Mouse (Mus musculus): ENCODE measurements around the gene Rad54l.
A peak's percentile ranks its signal among the peaks of the same experiment; 100 is the strongest.

Gene Rad54l

GRCm38 (mm10) chr4:116123602-116124519, at the start of gene Rad54l, which contains the start of gene Pomgnt1:
TSS of gene Rad54l (minus strand) at chr4:116123690.
TSS of gene Pomgnt1 (plus strand) at chr4:116123840.
- DNase-seq (ENCODE audit: low read depth, low spot score), result peak; percentile 95

GRCm38 (mm10) chr4:116173072-116173471, 49.6 kb upstream of the Rad54l start, which contains the start of the genes 1700042G07Rik and Gm49337:
TSS of gene 1700042G07Rik (plus strand) at chr4:116173372.
TSS of gene Gm49337 (plus strand) at chr4:116173384.
- DNase-seq (ENCODE audit: low read depth, low spot score), result no peak

GRCm38 (mm10) chr4:116169353-116169672, 45.8 kb upstream of the Rad54l start:
- no peak for DNase-seq (ENCODE audit: low read depth, low spot score)

- DNase-seq (ENCODE audit: low read depth, low spot score), result peak; percentile 88
These were observed 45.3 kb upstream of the Rad54l start for GRCm38 (mm10) chr4:116168617-116169352.

- peak; percentile 29 for DNase-seq (ENCODE audit: low read depth, low spot score)
These were observed 43.9 kb upstream of the Rad54l start, which contains the start of gene Tspan1 for GRCm38 (mm10) chr4:116167404-116167803. TSS of gene Tspan1 (minus strand) at chr4:116167601.

- no peak for DNase-seq (ENCODE audit: low read depth, low spot score)
These were observed 42.4 kb upstream of the Rad54l start for GRCm38 (mm10) chr4:116165708-116166407.

GRCm38 (mm10) chr4:116164759-116165554, 41.5 kb upstream of the Rad54l start:
- no peak for DNase-seq (ENCODE audit: low read depth, low spot score)

- no peak for DNase-seq (ENCODE audit: low read depth, low spot score)
These were observed 38.7 kb upstream of the Rad54l start for GRCm38 (mm10) chr4:116162142-116162541.

- DNase-seq (ENCODE audit: low read depth, low spot score), result peak; percentile 91
These were observed 37.3 kb upstream of the Rad54l start for GRCm38 (mm10) chr4:116160769-116161168.

GRCm38 (mm10) chr4:116159912-116160311, 36.4 kb upstream of the Rad54l start:
- DNase-seq (ENCODE audit: low read depth, low spot score), result peak; percentile 83

GRCm38 (mm10) chr4:116157882-116158281, 34.4 kb upstream of the Rad54l start:
- no peak for DNase-seq (ENCODE audit: low read depth, low spot score)

GRCm38 (mm10) chr4:116152702-116153101, 29.2 kb upstream of the Rad54l start:
- DNase-seq (ENCODE audit: low read depth, low spot score), result no peak

GRCm38 (mm10) chr4:116151238-116151637, 27.7 kb upstream of the Rad54l start, which contains the start of gene Lurap1:
TSS of gene Lurap1 (minus strand) at chr4:116151338.
- no peak for DNase-seq (ENCODE audit: low read depth, low spot score)

GRCm38 (mm10) chr4:116150862-116151221, 27.4 kb upstream of the Rad54l start:
- no peak for DNase-seq (ENCODE audit: low read depth, low spot score)

- DNase-seq (ENCODE audit: low read depth, low spot score), result peak; percentile 77
These were observed 26.8 kb upstream of the Rad54l start for GRCm38 (mm10) chr4:116150156-116150861.

GRCm38 (mm10) chr4:116149812-116150155, 26.3 kb upstream of the Rad54l start:
- DNase-seq (ENCODE audit: low read depth, low spot score), result no peak

GRCm38 (mm10) chr4:116143891-116144717, 20.6 kb upstream of the Rad54l start:
- peak; percentile 88 for DNase-seq (ENCODE audit: low read depth, low spot score)

- peak; percentile 99 for DNase-seq (ENCODE audit: low read depth, low spot score)
These were observed 19.9 kb upstream of the Rad54l start for GRCm38 (mm10) chr4:116143317-116143811.

- DNase-seq (ENCODE audit: low read depth, low spot score), result no peak
These were observed 18.8 kb upstream of the Rad54l start for GRCm38 (mm10) chr4:116142269-116142668.

Data from brain, adult 2 months (tissue).